Mouse (Mus musculus) heart, postnatal 0 days (tissue): ENCODE results near the gene Defb25.

Source experiments
- CTCF ChIP-seq: IDR thresholded peaks from 2 replicates; pipeline ENCODE4 v1.5.1; 2016; ENCODE audit warnings: antibody characterized with exemption, control low read depth, low read depth
- EP300 ChIP-seq: IDR thresholded peaks from 2 replicates; pipeline ENCODE4 v1.6.1; 2016; ENCODE audit warnings: antibody characterized with exemption, low read depth

DNA sequence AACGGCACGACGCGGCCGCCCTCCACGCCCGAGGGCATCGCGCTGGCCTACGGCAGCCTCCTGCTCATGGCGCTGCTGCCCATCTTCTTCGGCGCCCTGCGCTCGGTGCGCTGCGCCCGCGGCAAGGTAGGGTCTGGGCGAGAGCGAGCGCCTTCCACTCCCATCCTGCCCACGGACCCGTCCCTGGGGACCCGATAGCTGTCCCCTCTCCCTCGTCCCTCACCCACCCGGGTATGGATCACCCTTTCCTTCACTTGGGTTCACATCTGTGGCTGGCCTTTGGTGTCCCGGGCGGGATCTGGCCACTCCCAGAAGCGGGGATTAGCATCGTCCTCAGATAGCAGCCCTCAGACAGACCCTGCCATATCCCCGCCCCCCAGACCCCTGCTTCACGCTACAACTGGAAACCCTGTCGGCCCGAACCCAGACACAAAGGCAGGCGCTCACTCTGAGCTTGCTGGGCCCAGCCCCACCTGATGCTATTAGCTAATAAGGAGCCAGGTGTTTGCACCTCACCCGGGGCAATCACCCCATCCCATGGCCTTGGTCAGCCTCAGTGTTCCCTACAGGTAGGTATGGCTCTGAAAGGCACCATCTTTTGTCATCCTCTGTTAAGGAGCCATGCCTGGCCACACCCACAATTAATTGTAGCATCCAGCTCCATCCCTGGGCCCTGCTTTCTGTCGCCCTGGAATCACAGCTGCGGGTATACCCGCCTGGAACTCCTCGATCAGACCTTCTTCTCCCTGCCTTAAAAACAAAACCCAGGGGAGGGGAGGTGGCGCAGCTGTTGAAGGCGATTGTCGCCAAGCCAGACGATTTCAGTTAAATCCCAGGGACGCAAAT lies 47.0 kb upstream of the Defb25 start:
- TF ChIP-seq CTCF (no peak), EP300 (no peak)
